Mouse (Mus musculus) A20 (cell line): Measurements from ENCODE around the gene Phospho2.
"Not testable (repeated sequence)": the region's sequence is repeated elsewhere in the genome, so short reads cannot be mapped to it uniquely, and the experiment has no call there.

Source experiments
- DNase-seq: peaks from one replicate; pipeline ENCODE4 v3.0.0-alpha.2; 2011; ENCODE audit warnings: low read depth, low spot score

Gene Phospho2

DNA sequence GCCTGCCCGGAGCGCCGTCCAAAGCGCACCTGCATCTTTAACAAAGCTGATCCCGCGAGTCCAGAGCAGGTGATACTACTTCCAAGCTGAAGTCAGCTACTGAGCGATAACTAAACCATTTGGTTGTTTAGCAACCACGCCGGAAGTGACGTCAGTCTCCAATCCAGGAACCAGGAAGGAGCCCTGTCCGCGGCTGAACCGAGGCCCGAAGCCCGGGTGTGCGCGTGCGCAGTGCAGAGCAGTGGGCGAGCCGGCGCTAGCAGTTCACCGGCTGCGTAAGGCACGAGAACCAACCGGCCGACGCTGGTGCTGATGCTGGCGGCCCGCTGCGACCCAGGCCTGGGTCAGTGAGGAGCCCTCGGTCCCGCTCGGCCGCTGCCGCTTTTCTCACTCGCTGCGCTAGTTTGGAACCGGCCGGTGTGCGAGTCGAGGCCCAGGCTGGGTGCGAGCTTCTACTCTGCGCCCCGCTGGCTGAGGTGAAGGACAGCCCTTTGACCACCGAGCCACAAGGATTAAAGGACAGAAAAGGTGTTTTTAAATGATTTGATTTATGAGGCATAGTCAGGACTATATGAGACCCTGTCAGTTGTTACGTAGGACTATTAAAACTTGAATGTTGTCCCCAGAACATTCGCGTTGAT, at the start of gene Phospho2, which contains the start of gene Ccdc173:
Gene Phospho2, plus strand, starts transcription at position 195 of the 641 bp plus-strand sequence.
Gene Ccdc173, minus strand, starts transcription at position 147 of the 641 bp plus-strand sequence.
- DNase-seq, result peak; percentile 97

DNA sequence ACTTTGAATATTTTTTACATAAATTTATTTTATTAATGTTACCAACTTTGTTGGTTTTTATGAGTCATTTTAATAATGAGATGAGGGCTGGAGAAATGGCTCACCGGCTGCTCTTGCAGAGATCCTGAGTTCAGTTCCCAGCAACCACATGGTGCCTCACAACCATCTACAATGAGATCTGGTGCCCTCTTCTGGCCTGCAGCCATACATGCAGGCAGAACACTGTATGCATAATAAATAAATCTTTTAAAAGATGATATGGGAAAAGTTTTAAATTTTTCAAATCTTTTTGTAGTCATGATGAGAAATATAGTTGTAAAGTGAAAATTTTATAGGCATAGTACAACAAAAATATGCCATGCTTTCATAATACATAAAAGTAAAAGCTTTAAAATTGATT, 44.3 kb upstream of the Phospho2 start:
- no peak for DNase-seq

GRCm38 (mm10) chr2:69760980-69761379, 28.4 kb upstream of the Phospho2 start:
- no peak for DNase-seq

GRCm38 (mm10) chr2:69763340-69763739, 26.1 kb upstream of the Phospho2 start:
- no peak for DNase-seq

GRCm38 (mm10) chr2:69764716-69765115, 24.7 kb upstream of the Phospho2 start:
- DNase-seq, result no peak

- DNase-seq, result no peak
Measured at GRCm38 (mm10) chr2:69773331-69773730, 16.1 kb upstream of the Phospho2 start.

DNA sequence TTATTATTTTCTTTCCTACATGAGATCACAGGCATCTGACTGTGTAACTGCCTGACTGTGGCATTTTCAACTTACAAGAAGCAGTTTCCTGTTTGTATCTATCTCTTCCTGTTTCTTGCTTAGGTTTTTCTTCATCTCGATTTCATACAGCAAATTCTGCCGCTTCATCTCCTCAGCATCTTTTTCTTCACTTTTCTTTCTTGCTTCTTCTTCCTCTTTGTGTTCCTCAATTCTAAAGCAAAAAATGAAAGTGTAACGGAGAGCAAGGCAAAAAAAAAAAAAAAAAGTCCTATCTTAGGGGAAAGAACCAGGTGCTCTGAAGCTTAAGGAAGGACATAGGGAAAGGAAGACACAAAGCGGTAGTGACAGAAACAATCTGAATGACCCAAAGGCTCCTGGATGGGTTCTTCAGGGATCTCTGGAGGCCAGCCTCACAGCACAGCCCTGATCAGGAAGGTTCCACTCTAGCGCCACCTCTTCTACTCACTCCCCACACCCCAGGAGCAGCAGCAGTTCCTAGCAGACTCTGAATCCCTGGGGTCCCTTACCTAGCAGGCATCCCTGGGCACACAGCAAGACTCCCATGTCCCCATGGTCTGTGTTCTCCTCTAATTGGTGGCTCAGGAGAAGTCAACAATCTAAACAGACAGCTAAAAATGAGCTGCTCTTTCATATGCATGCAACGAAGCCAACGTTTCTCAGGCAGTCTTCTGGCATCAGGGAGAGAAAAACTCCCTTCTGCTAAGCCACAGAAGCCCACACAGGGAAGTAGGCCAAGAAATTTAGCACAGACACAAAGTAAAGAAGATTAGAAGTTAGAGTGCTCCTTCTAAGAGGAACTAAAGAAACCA, 11.2 kb upstream of the Phospho2 start:
- DNase-seq, result no peak

DNA sequence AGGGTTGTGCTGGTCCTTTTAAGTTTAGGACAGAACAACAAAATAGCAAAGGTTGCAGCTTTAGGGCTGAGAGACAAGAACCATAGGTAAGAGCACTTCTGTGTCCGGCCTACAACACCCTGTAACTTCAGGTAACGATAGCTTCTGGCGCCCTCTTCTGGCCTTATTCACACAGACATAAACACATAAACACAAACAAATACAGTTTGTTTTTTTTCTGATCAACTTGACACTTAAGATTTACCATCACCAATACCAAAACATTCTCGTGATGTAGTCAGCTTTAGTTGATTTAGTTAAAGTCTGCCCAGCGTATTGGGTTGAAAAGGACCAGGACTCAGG, 10.6 kb upstream of the Phospho2 start:
- peak; percentile 83 for DNase-seq

DNA sequence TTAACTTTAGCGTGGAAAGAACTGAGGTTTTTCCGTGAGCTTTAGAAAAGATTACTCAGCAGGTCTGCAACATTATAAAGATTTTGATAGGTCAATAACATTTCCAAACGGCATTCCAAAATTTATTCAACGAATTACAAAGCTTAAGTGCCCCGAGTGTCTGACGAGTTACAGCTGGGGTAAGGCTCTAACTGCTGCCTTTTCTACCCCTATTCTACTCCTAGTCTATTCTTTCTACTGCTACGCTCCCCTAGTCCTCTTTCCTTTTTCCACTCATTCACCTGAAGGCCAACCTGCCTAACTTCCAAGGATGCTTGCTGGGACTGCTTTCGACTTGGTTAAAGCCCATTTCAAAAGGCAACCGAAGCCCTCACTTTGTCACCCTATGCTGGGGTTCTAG, 449 bp upstream of the Phospho2 start:
- no peak for DNase-seq

DNA sequence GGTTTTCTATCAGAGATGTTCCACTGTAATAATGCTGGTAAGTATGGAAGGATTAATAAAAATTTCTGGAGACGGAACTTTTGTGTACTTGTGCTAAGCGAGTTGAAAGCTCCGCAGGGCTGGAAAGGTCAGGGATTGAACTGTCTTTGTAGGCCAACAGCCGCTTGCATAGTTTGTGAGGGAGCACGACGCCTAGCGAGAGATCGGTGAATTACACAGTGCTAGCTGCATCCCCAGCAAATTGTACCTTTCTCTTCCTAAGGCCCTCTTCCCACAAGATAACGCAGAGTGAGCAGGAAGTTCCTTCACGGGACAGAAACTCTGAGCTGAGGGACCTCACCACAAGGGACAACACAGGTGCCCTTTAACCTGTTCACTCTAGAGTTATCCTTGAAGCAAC, 862 bp downstream of the Phospho2 start:
- peak; percentile 92 for DNase-seq

DNA sequence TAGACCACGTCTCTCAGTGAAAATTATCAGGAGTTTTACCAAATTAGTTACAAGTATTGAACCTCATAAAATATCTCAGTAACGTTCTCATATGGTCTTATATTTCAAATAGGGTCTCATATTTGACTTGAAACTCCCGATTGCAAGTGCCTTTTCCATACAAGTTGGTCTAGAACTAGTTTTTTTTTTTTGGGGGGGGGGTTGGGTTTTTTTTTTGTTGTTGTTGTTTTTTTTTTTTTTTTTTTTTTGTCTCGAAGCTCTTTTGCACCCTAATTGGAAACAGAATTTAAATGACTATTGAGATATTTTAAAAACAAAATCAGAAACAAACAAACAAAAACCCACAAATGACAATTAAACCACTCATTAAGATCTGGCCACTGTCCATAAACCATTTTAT, 1.3 kb downstream of the Phospho2 start:
- DNase-seq, result no peak

DNA sequence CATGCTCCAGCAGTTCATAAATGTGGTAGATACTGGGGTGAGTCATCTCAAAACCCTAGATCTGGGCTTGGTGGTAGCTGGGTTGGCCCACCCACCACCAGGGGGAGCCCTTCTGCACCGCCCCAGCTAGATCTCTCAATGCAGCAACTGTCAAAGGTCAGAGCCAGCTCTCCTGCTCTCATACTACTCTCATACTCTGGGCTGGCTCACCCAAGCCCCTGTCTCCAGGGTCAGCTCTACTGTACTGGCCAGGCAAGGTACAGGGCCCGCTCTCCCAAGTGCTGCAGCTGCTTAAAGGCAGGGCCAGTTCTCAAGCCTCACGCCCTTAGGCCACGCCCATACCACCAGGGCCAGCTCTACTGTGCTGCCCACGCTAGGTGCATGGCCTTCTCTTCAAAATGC, 13.5 kb downstream of the Phospho2 start:
- peak; percentile 67 for DNase-seq

DNA sequence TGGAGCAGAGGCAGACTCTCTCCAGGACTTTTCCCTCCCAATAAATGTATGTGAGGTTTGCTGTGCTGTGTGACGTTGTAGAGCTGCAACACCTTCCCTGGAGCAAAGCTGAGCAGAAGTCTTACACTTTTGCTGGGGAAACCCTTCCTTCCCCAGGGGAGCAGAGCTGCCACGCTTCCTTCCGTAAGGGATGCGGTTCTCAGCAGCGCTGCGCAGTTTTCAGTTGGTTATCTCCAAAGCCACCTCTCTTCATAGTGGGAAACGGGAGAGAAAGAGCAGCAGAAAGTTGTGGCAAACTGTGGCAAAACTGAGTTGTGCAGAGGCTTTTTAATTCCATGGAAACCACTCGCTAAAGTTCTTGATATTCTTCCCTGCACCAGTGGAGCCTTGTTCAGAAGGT, 14.3 kb downstream of the Phospho2 start:
- no peak for DNase-seq

DNA sequence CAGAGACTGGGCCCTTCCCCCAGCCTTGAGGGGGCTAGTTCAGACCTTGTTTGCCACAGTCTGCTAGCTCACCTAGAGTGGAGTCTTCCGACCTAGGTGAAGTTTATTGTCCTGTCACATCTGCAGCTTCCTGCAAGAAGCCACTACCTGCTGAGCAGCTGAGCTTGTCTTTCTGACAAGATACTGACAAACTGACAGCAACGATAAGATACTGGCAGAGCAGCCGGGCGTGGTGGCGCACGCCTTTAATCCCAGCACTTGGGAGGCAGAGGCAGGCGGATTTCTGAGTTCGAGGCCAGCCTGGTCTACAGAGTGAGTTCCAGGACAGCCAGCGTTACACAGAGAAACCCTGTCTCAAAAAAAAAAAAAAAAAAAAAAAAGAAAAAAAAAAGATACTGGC, 15.2 kb downstream of the Phospho2 start:
- DNase-seq, result not testable (repeated sequence)

DNA sequence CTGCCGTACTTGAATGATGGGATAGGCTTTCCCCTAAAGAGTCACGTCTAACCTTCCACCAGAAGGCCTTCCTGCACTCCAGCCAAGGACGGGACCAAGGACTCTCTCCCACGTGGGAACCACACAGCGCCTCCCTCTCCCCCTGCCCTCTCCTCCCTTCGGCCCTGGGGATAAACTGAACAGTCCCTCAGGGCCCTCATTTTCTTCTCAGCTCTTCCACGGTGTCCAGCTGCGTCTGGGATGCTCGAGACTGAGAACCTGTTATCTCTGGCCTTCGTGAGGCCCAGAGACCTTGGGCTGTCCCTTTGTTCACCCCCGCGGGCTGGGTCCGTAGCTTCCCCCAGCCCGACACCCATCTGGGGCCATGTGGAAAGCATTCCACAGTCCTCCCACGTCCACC, 20.7 kb downstream of the Phospho2 start:
- DNase-seq, result no peak

DNA sequence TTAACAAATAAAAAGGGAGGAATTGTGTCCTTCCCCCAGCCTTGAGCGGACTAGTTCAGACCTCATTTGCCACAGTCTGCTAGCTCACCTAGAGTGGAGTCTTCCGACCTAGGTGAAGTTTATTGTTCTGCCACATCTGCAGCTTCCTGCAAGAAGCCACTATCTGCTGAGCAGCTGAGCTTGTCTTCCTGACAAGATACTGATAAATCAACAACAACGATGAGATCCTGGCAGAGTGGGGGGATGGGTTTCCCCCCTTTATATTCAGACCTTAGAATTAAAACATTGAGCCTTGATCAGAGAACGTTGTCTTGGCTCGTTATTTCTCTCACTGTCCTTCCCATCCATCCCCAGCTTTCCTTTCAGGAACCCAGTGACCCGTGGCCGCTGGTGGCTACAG, 21.9 kb downstream of the Phospho2 start:
- not testable (repeated sequence) for DNase-seq

DNA sequence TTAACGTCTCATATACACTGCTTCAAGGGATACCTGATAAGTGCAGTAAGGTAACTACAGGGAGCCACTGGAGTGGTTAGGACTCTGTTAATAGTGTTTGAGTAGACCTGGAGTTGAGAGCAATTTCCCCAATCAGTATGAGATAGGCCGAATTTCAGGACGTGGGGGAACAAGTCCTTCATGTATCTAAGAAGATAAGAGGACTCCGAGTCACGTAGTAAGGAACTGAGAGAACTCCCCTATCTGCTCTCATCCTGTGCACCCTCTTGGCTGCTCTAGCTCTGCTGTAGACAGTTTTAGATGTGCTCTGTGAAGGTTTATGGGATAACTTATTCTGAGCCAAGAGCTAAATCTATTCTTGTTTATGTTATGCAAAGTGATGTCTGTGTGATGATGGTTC, 27.2 kb downstream of the Phospho2 start:
- DNase-seq, result no peak

- peak; percentile 49 for DNase-seq
Measured at GRCm38 (mm10) chr2:69818350-69819085, 29.1 kb downstream of the Phospho2 start.

- no peak for DNase-seq
Measured at GRCm38 (mm10) chr2:69820201-69820600, 30.8 kb downstream of the Phospho2 start.

DNA sequence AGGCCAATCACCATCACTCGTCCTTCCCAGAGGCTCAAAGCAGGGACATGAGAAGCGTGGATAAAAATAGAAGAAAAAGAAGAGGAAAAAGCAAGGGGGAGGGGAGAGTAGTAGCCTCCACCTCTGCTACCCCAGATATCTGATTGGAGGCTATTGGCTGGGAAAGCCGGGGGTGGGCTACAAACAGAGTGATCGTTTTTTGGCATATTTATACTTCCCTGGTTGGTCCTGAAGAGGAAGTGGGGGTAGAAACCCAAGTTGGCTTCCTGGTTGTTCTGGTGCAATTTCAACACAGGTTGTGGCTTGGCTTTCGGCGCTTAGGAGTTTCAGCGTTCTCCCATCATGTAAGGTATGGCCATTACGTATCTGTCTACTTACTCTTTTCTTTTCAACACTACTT, 32.3 kb downstream of the Phospho2 start, which contains the start of gene Klhl23:
Gene Klhl23, plus strand, starts transcription at position 234 of the 400 bp plus-strand sequence.
- no peak for DNase-seq

- DNase-seq, result no peak
Measured at GRCm38 (mm10) chr2:69822361-69823128, 33.1 kb downstream of the Phospho2 start.
